Mouse (Mus musculus) thymus, adult 2 months (tissue): Measurements from ENCODE around the gene Gm47955. TPM values are rescaled to one million over a fixed set of nuclear protein-coding genes. Genes with fewer than 3 reads are reported as not detected.
"Not testable (repeated sequence)": the region's sequence is repeated elsewhere in the genome, so short reads cannot be mapped to it uniquely, and the experiment has no call there.

Experiments used
- DNase-seq: peaks from one replicate; pipeline ENCODE4 v3.0.0; 2021
- H3K27ac ChIP-seq: fragments of 200-500 bp; 2 replicates; pipeline ENCODE4 v1.5.1; 2012; ENCODE audit warnings: low read length, control low read depth; ENCODE audit not compliant: control insufficient read depth, insufficient read depth
- H3K27me3 ChIP-seq: fragments of 200-500 bp; 2 replicates; pipeline ENCODE4 v1.6.1; 2012; ENCODE audit warnings: mild to moderate bottlenecking, low read length, moderate library complexity, mixed read lengths; ENCODE audit not compliant: control insufficient read depth, insufficient read depth
- H3K36me3 ChIP-seq: fragments of 200-500 bp; 2 replicates; pipeline ENCODE4 v1.6.1; 2012; ENCODE audit warnings: mild to moderate bottlenecking, low read length, moderate library complexity; ENCODE audit not compliant: control insufficient read depth, insufficient read depth
- H3K4me1 ChIP-seq: fragments of 200-500 bp; replicated peaks from 2 replicates; pipeline ENCODE4 v1.6.1; 2012; ENCODE audit warnings: low read length; ENCODE audit not compliant: control insufficient read depth, insufficient read depth
- H3K4me3 ChIP-seq: fragments of 200-500 bp; 2 replicates; pipeline ENCODE4 v1.5.1; 2012; ENCODE audit warnings: mild to moderate bottlenecking, low read length, control low read depth, moderate library complexity; ENCODE audit not compliant: control insufficient read depth, insufficient read depth
- CTCF ChIP-seq: fragments of 200-500 bp; IDR thresholded peaks from 2 replicates; pipeline ENCODE4 v1.5.1; 2012; ENCODE audit warnings: mild to moderate bottlenecking, control low read depth, low read length, moderate library complexity, borderline replicate concordance; ENCODE audit not compliant: control insufficient read depth, poor library complexity, insufficient read depth; ENCODE audit errors: extremely low read depth
- POLR2A ChIP-seq: fragments of 200-500 bp; IDR thresholded peaks from 2 replicates; pipeline ENCODE4 v1.6.1; 2012; ENCODE audit warnings: mild to moderate bottlenecking, low read length, control low read depth, moderate library complexity; ENCODE audit not compliant: control insufficient read depth, poor library complexity, insufficient read depth; ENCODE audit errors: extremely low read depth
- WGBS: fragments of 180-500 bp; shearing (Covaris S2); methylation state at CpG from one replicate; pipeline ENCODE4 v1.1.7; 2018; 5-methylcytosine and 5-hydroxymethylcytosine counted together
- polyA plus RNA-seq: library from polyadenylated mRNA; depleted of rRNA; stranded (reverse); fragments of >200 nt; gene quantifications from 2 replicates; pipeline ENCODE4 v1.2.3, GENCODE M21; 2012; rRNA removed

The Gm47955 gene
- polyA plus RNA-seq = not detected in 2 replicates

GRCm38 (mm10) chr1:82959870-82960385 lies at the start of gene Gm47955:
Gene Gm47955, plus strand, starts transcription at chr1:82960286.
- no peak within 1 kb of the TSS for H3K4me3 ChIP-seq
- WGBS = 93% methylated on average over 11 of the region's 11 CpGs
- no peak for DNase-seq
- no peak within 1 kb of the TSS for H3K27ac ChIP-seq
- H3K27me3 ChIP-seq = no peaks in the 10 kb centered on the region
- H3K4me1 ChIP-seq = no peaks in the 10 kb centered on the region
- no peaks in the 10 kb centered on the region for H3K36me3 ChIP-seq
- no peak for TF ChIP-seq POLR2A
- TF ChIP-seq CTCF = no peak

GRCm38 (mm10) chr1:82913025-82913424 lies 47.1 kb upstream of the Gm47955 start, which contains the start of gene A030005L19Rik:
Gene A030005L19Rik, plus strand, starts transcription at chr1:82913325.
- no peaks in the 10 kb centered on the region for H3K36me3 ChIP-seq
- 0 out of 2 replicates have a peak, but pooled peaks cover 1% of the 10 kb centered on the region for H3K4me1 ChIP-seq
- WGBS = 89% methylated on average over 3 of the region's 3 CpGs
- no peaks in the 10 kb centered on the region for H3K27me3 ChIP-seq
- H3K27ac ChIP-seq = no peak within 1 kb of the TSS
- TF ChIP-seq POLR2A (no peak), CTCF (no peak)
- no peak within 1 kb of the TSS for H3K4me3 ChIP-seq
- no peak for DNase-seq

GRCm38 (mm10) chr1:82913434-82913833 lies 46.7 kb upstream of the Gm47955 start:
- not testable (repeated sequence) for H3K36me3 ChIP-seq, H3K4me1 ChIP-seq, H3K27me3 ChIP-seq, H3K4me3 ChIP-seq, DNase-seq, H3K27ac ChIP-seq
- 52% methylated on average over 5 of the region's 5 CpGs for WGBS

GRCm38 (mm10) chr1:82924650-82925049 lies 35.4 kb upstream of the Gm47955 start, which contains the start of gene A030014E15Rik:
Gene A030014E15Rik, plus strand, starts transcription at chr1:82924917.
- 78% methylated on average over 6 of the region's 6 CpGs for WGBS
- Histone ChIP-seq H3K4me3 (no peak within 1 kb of the TSS), H3K36me3 (no peaks in the 10 kb centered on the region), H3K4me1 (no peaks in the 10 kb centered on the region), H3K27me3 (no peaks in the 10 kb centered on the region), H3K27ac (no peak within 1 kb of the TSS)
- no peak for DNase-seq
- TF ChIP-seq CTCF (no peak), POLR2A (no peak)

- H3K36me3 ChIP-seq, DNase-seq, H3K4me1 ChIP-seq, H3K27me3 ChIP-seq, H3K27ac ChIP-seq, H3K4me3 ChIP-seq: not testable (repeated sequence)
- 94% methylated on average over 2 of the region's 3 CpGs for WGBS
These were observed 29.5 kb upstream of the Gm47955 start for GRCm38 (mm10) chr1:82930558-82930957.

- H3K36me3 ChIP-seq, H3K27ac ChIP-seq, H3K4me3 ChIP-seq, DNase-seq, H3K4me1 ChIP-seq, H3K27me3 ChIP-seq: not testable (repeated sequence)
- no CpG with 5 or more reads among the region's 6 CpGs for WGBS
These were observed 28.8 kb upstream of the Gm47955 start, which contains the start of gene Gm6217 for GRCm38 (mm10) chr1:82931326-82931725. Gene Gm6217, minus strand, starts transcription at chr1:82931399.

- WGBS = 96% methylated on average over 5 of the region's 5 CpGs
- no peak for DNase-seq
- Histone ChIP-seq H3K27ac (no peak overlapping the region), H3K4me1 (no peaks in the 10 kb centered on the region), H3K27me3 (no peaks in the 10 kb centered on the region), H3K36me3 (no peaks in the 10 kb centered on the region), H3K4me3 (no peak overlapping the region)
- TF ChIP-seq POLR2A = no peak
- TF ChIP-seq CTCF = no peak
These were observed 21.4 kb upstream of the Gm47955 start for GRCm38 (mm10) chr1:82938666-82939065.

GRCm38 (mm10) chr1:82942505-82942904 lies 17.6 kb upstream of the Gm47955 start:
- not testable (repeated sequence) for DNase-seq, H3K27me3 ChIP-seq, H3K4me3 ChIP-seq, H3K4me1 ChIP-seq, H3K27ac ChIP-seq, H3K36me3 ChIP-seq
- WGBS = 68% methylated on average over 1 of the region's 2 CpGs

- H3K27ac ChIP-seq, H3K36me3 ChIP-seq, H3K27me3 ChIP-seq, DNase-seq, H3K4me3 ChIP-seq, H3K4me1 ChIP-seq: not testable (repeated sequence)
- WGBS = no CpG with 5 or more reads among the region's 6 CpGs
These were observed 16.8 kb upstream of the Gm47955 start, which contains the start of gene A030003K21Rik for GRCm38 (mm10) chr1:82943295-82943694. Gene A030003K21Rik, minus strand, starts transcription at chr1:82943388.

- 93% methylated on average over 2 of the region's 2 CpGs for WGBS
- not testable (repeated sequence) for H3K36me3 ChIP-seq, H3K4me3 ChIP-seq, H3K27me3 ChIP-seq, DNase-seq, H3K27ac ChIP-seq, H3K4me1 ChIP-seq
These were observed 14.1 kb upstream of the Gm47955 start for GRCm38 (mm10) chr1:82946029-82946428.
